Mouse (Mus musculus): ENCODE results near the gene Zcchc3.

Zcchc3 gene

GRCm38 (mm10) chr2:152363245-152364147, 51.3 kb downstream of the Zcchc3 start:
- in situ Hi-C loops (cut with MboI, MseI), result no loop called here
